Mouse (Mus musculus) testis, adult 2 months (tissue): ENCODE measurements around the gene Rph3al. TPM values are rescaled to one million over a fixed set of nuclear protein-coding genes. Genes with fewer than 3 reads are reported as not detected.

Source experiments
- H3K27ac ChIP-seq: fragments of 200-500 bp; 2 replicates; pipeline ENCODE4 v1.5.1; 2012; ENCODE audit warnings: low read depth, low read length; ENCODE audit not compliant: control insufficient read depth, insufficient read depth
- H3K27me3 ChIP-seq: fragments of 200-500 bp; 2 replicates; pipeline ENCODE4 v1.6.1; 2012; ENCODE audit warnings: mild to moderate bottlenecking, low read length, moderate library complexity; ENCODE audit not compliant: control insufficient read depth, insufficient read depth
- H3K36me3 ChIP-seq: fragments of 200-500 bp; 2 replicates; pipeline ENCODE4 v1.6.1; 2012; ENCODE audit warnings: mild to moderate bottlenecking, low read length; ENCODE audit not compliant: control insufficient read depth, insufficient read depth
- H3K4me1 ChIP-seq: fragments of 200-500 bp; 2 replicates; pipeline ENCODE4 v1.6.1; 2012; ENCODE audit warnings: low read length; ENCODE audit not compliant: control insufficient read depth, insufficient read depth
- H3K4me3 ChIP-seq: fragments of 200-500 bp; 2 replicates; pipeline ENCODE4 v1.5.1; 2012; ENCODE audit warnings: low read depth, mild to moderate bottlenecking, low read length, moderate library complexity, mixed read lengths; ENCODE audit not compliant: control insufficient read depth
- CTCF ChIP-seq: fragments of 200-500 bp; IDR thresholded peaks from 2 replicates; pipeline ENCODE4 v1.5.1; 2012; ENCODE audit warnings: low read depth, mild to moderate bottlenecking, inconsistent platforms, low read length, moderate library complexity; ENCODE audit not compliant: control insufficient read depth, insufficient read depth, insufficient replicate concordance
- POLR2A ChIP-seq: fragments of 200-500 bp; IDR thresholded peaks from 2 replicates; pipeline ENCODE4 v1.6.1; 2012; ENCODE audit warnings: low read depth, mild to moderate bottlenecking, inconsistent platforms, low read length, moderate library complexity; ENCODE audit not compliant: control insufficient read depth
- polyA plus RNA-seq: library from polyadenylated mRNA; depleted of rRNA; stranded (reverse); fragments of >200 nt; gene quantifications from 2 replicates; pipeline ENCODE4 v1.2.3, GENCODE M21; 2012

Gene Rph3al
- polyA plus RNA-seq, 1 experiment, result 0.91 TPM

- H3K27ac ChIP-seq, result no peak overlapping the region; the same call in 1 of the 2 replicates
- no peak overlapping the region for H3K4me3 ChIP-seq
- TF ChIP-seq POLR2A, result no peak
- TF ChIP-seq CTCF, result no peak
- no peaks in the 10 kb centered on the region for H3K27me3 ChIP-seq
- H3K36me3 ChIP-seq, result no peaks in the 10 kb centered on the region
- no peaks in the 10 kb centered on the region for H3K4me1 ChIP-seq
Measured at GRCm38 (mm10) chr11:75947223-75947622, 9.0 kb upstream of the Rph3al start.

- no peak overlapping the region for H3K27ac ChIP-seq
- H3K27me3 ChIP-seq, result no peaks in the 10 kb centered on the region
- no peaks in the 10 kb centered on the region for H3K36me3 ChIP-seq
- TF ChIP-seq POLR2A, result no peak
- no peak overlapping the region for H3K4me3 ChIP-seq
- H3K4me1 ChIP-seq, result no peaks in the 10 kb centered on the region
Measured at GRCm38 (mm10) chr11:75945805-75946450, 7.7 kb upstream of the Rph3al start.

GRCm38 (mm10) chr11:75937370-75937871 lies 808 bp downstream of the Rph3al start:
- peaks cover 5% of the 10 kb centered on the region for H3K4me1 ChIP-seq
- no peaks in the 10 kb centered on the region for H3K36me3 ChIP-seq
- TF ChIP-seq POLR2A (no peak), CTCF (no peak)
- no peak overlapping the region for H3K27ac ChIP-seq
- no peak overlapping the region for H3K4me3 ChIP-seq
- no peaks in the 10 kb centered on the region for H3K27me3 ChIP-seq

GRCm38 (mm10) chr11:75935819-75936430 lies 2.3 kb downstream of the Rph3al start:
- H3K27ac ChIP-seq, result no peak overlapping the region; the same call in 1 of the 2 replicates
- no peak overlapping the region for H3K4me3 ChIP-seq
- no peaks in the 10 kb centered on the region for H3K36me3 ChIP-seq
- TF ChIP-seq POLR2A, result no peak
- no peak for TF ChIP-seq CTCF
- H3K27me3 ChIP-seq, result no peaks in the 10 kb centered on the region
- peaks cover 5% of the 10 kb centered on the region for H3K4me1 ChIP-seq

- H3K4me3 ChIP-seq, result no peak overlapping the region
- H3K27me3 ChIP-seq, result no peaks in the 10 kb centered on the region
- no peak overlapping the region for H3K27ac ChIP-seq
- no peaks in the 10 kb centered on the region for H3K36me3 ChIP-seq
- H3K4me1 ChIP-seq, result peaks cover 5% of the 10 kb centered on the region
- TF ChIP-seq POLR2A (no peak), CTCF (no peak)
Measured at GRCm38 (mm10) chr11:75934425-75934824, 3.8 kb downstream of the Rph3al start.

GRCm38 (mm10) chr11:75933371-75933770 lies 4.9 kb downstream of the Rph3al start:
- H3K4me1 ChIP-seq, result peaks cover 5% of the 10 kb centered on the region
- no peak for TF ChIP-seq POLR2A
- no peak for TF ChIP-seq CTCF
- H3K4me3 ChIP-seq, result no peak overlapping the region
- H3K27ac ChIP-seq, result no peak overlapping the region
- H3K27me3 ChIP-seq, result no peaks in the 10 kb centered on the region
- H3K36me3 ChIP-seq, result no peaks in the 10 kb centered on the region

- TF ChIP-seq POLR2A (no peak), CTCF (no peak)
- Histone ChIP-seq H3K27me3 (no peaks in the 10 kb centered on the region), H3K4me1 (peaks cover 5% of the 10 kb centered on the region), H3K4me3 (no peak overlapping the region), H3K36me3 (no peaks in the 10 kb centered on the region), H3K27ac (no peak overlapping the region)
Measured at GRCm38 (mm10) chr11:75930911-75931678, 7.1 kb downstream of the Rph3al start.
